Mouse (Mus musculus): ENCODE data around the gene Nudt7. TPM values are rescaled to one million over a fixed set of nuclear protein-coding genes. Genes with fewer than 3 reads are reported as not detected.

The Nudt7 gene
- polyA plus RNA-seq (2017; shearing (Covaris generic)), result 10 to 100 TPM; 18.7 to 19.1 TPM

DNA sequence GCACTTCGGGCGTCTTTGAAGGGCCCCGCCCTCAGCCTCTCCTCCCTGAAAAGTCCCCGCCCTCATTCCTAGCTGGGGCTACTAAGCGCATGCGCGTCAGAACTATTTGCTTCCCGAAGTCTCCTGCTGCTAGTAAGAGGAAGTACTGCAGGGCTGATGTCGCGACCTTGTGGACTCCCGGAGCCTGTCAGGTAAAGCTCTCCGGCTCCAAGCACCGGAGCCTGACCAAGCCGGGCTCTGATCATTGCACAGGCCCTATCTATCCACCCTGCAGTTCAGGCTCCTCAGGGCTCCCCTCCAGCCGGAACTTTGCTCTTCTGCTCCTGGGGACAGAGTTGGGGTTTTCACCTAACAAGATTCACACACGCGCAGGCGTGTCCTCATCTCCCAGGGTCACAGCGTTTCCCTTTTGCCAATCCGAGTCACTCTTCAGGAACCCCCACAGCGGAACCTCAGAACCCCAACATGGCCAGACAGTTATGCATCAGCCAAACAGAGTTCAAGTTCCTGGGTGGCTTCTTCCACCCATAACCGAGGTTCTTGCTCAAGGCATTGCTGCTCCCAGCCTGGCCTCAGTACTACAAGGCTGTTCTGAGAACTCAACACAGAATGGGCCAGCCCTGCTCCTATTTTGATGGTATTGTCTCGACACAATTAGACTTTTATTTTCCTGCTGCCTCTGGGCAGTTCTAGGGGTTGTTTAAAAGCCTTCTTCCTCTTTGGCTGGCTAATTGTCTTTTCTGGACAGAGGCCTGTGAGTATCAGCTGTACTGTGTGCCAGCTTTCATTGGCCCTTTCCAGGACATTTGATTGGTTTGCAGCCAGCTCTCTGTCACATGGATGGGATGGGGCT is at the start of gene Nudt7:
Nudt7 (plus strand) TSS at position 48 of the 853 bp plus-strand sequence.
- peak; percentile 96 for ATAC-seq

DNA sequence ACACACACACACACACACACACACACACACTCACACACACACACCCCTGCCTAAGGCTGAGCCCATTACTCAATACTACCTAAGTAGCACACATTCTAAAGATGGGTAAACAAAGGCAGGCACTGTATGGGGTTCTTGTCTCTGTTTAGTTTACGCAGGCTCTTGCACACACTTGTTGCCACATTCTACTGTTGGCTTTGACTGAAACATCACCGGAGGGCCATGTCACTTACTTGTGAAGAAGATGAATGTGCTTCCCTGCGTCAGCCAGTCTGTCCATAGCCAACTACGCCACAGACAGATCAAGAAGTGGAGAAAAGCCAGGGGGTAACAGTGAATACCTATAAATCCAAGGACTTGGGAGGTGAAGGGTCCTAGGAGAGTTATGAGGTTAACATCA is 45.4 kb upstream of the Nudt7 start:
- no peak for ATAC-seq

GRCm38 (mm10) chr8:114090736-114091135 is 42.6 kb upstream of the Nudt7 start:
- ATAC-seq, result no peak

- ATAC-seq, result no peak
Observed at GRCm38 (mm10) chr8:114093321-114093720, 40.0 kb upstream of the Nudt7 start.

DNA sequence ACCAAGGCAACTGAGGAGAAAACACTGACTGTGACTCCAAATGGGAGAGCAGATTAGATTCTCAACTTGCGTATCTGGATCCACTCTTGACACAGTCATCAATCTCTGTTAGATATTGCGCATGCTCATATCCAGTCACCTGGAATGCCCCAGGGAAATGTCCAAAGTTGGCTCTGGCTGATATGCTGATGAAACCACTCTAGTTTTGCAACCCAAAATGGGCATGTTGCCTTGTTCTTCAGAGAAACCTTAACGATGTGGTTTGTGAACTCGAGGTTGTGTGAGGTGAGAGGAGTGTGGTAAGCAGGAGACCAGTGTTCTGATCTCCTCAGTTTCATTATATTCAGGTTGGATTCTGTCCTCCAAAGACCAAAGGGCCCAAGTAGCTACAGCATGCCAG is 38.8 kb upstream of the Nudt7 start:
- no peak for ATAC-seq

DNA sequence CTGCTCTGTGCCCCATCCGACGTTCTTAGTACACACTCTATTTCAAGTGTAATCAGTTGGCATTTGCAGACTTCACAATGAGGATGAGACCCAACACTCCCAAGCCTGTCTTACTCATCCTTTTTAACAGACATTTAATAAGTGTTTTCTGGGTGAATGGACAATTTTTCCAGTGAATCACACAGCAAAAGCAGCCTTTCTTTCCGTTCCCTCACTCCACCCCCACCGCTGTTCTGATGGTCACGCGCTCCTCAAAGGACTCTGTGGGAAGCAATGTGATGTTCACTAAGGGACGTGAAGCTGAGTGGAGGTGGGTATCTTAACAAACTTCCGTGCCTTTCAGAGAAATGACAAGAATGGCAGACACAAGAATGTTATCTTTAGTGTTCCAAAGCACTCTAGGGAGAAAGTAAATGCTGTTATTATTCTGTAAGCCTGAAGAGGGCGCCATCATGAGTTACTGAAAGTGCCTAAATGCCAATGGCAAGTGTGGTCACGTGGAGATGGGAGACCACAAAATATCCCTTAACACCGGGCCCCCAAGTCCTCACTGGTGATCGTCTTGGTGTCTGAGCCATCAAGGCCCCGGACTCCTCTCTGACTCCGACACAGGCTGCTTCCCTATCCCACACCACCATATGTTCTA is 32.7 kb upstream of the Nudt7 start:
- ATAC-seq, result no peak

DNA sequence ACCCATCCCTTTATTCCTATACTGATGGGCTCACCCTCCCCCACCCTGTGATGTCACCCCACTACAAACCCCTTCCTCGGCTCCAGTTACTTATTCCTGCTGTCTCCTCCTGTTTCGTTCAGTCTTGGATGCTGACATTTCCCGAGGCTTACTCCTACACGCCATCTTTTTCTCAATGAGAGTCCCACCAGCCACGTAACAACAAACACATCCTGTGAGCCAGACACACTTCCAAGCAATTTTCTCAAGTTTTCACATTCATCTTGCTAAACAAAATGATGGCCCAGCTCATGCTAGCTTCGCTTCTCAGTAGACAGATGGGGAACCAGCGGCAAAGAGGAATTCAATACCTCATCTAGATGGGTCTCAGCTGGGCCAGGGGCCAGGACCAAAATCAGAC is 30.0 kb upstream of the Nudt7 start:
- ATAC-seq, result no peak

- no peak for ATAC-seq
Observed at GRCm38 (mm10) chr8:114105971-114106370, 27.4 kb upstream of the Nudt7 start.

DNA sequence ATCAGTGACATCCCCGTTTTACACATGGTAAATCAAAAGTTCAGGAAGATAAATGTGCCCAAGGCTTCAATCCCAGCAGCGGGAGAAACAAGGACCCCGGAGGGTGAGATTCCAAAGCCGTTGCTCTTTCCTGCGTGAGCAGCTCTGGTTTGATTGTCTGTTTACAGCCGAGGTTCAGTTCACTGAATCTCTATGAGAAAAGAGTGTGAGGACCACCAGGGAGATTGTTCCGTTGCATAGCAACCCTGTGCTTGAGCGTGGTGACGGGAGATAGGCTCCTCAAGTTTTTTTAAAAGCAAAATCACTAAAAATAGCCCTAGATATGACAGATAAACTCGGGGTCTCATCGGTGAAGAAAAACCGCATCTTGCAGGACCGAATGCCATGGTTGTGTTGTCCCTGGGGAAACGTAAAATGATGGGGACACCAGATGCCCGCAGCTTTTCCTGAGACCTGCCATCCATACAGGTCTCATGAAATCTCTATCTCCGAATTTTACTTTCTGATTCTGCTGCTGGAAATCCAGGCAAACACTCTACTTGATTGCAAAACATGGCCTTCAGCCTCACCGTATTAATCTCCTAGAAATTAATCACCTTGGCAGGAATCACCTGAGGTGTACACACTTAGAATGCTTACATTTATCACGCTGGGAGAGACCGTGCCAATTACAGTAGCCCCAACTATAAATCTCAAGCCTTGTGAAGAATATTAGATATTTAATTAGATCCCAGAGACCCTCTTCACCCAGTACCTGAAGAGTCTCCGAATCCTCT is 23.8 kb upstream of the Nudt7 start:
- ATAC-seq, result no peak

DNA sequence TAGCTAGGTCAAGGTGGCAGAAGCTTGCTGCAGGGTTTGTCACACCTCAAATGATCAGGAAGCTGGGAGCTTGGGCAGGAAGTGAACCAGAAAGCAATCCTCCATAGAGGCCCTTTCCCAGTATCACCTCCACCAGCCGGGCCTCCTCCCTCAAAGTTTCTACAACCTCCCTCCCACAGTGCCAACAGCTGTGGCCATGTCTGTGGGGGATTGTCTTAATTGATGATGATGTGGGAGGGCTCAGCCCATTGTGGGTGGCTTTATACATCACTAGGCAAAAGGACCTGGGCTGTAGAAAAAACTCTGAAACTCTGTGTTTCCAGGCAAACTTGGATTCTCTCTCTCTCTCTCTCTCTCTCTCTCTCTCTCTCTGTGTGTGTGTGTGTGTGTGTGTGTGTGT is 18.3 kb upstream of the Nudt7 start:
- ATAC-seq, result no peak

DNA sequence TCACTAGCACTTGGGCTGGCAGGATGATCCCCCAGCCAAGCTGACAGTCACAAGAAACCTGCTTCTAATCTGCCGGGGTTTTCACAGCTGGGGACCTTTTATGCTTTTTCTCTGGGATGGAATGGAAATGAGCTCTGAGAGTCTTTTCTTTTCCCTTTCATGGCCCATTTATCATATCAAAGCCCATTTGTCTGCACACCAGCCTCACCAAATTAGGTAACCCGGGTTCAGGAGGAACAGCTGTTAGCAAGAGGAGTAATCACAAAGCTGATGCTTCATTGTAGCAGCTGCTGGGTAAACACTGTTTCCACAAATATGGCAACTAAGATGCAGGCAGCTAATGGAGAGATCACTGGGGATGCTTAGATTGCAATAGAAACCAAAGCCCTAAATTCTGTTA is 17.3 kb upstream of the Nudt7 start:
- no peak for ATAC-seq

DNA sequence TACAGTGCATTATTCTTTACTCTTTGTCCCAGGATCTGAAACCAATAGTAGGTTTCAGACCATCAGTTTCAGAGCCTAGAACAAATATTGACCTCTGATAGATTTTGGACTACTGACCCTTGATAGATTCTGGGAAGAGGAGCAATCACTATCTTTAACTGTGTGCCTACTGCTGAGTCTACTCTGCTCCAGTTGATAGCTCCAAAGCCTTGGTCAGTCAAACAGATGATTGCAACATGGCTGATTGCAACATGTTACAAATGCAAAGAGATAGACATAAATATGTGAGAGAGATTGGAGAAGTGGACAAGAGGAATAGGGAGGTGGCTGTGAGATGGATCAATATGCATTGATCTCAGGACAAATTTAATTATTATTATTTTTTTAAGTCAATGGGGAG is 15.9 kb upstream of the Nudt7 start:
- ATAC-seq, result no peak

DNA sequence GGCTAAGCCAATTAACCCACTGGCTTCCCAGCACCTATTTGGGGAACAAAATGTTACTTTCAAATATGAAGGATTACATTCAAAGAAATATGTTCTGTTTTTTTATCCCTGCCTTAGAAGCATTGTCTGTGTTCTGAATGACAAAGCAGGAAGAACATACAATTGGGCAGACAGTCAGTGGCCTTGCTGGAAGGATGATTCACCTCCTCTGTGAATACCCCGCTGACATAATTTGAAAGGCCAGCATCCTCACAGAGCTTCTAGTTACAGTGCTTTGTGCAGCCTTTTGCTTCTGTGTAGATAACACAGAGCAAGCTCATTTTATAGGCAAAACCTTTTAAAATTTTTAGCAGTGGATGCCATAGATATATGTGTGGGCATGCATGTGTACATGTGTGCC is 11.6 kb upstream of the Nudt7 start:
- ATAC-seq, result no peak

DNA sequence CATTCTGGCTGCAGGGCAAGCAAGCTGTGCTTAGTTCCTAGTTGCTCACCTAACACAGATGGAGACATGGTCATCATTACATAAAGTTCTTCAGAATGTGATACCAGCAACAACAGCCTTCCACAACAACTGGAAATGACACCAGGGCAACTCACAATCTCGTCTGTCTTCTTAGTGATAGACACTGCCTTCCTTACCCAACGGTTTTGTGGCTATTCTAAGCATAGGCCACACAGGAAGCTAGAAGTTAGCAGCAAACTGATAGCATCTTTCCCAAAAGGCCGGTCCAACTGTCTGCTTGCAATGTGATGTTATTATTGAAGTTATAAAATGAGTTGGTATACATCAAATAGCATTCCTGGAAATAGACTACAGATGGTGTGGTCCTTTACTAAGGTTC is 9.7 kb upstream of the Nudt7 start:
- no peak for ATAC-seq

- no peak for ATAC-seq
Observed at GRCm38 (mm10) chr8:114124084-114124750, 9.1 kb upstream of the Nudt7 start.

GRCm38 (mm10) chr8:114130838-114131237 is 2.5 kb upstream of the Nudt7 start:
- ATAC-seq, result no peak

DNA sequence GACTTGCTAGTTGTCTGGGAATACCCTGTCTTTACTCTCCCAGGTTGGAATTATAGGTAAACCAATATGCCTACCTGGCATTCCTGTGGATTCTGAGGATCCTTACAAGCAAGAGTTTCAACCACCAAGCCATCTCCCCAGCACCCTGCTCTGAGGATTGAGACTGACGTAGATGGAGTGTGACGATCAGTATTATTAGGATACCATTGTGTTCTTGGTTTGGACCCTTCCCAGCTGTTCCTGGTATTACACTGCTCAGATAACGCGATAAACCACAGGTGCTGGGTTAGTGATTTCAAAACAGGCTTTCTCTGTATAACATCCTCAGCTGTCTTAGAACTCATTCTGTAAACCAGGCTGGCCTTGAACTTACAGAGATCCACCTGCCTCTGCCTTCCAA is 1.9 kb upstream of the Nudt7 start:
- ATAC-seq, result no peak

GRCm38 (mm10) chr8:114133050-114133509 is 277 bp upstream of the Nudt7 start:
- no peak for ATAC-seq

DNA sequence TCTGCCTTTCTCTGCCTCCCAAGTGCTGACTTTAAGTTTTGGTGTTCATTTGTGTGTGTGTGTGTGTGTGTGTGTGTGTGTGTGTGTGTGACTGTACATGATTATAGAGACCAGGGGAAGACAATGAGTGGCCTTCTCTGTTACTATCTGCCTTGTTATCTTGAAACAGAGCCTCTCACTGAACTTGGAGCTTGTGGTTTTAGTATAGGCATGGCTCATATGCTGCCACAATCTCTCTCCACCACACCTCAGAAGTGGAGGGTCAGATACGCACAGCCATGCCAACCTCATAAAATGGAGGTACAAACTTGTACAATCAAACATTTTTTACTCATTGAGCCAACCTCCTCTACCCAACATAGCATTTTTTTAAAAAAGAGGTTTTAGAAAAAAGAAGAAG is 3.4 kb downstream of the Nudt7 start:
- no peak for ATAC-seq

DNA sequence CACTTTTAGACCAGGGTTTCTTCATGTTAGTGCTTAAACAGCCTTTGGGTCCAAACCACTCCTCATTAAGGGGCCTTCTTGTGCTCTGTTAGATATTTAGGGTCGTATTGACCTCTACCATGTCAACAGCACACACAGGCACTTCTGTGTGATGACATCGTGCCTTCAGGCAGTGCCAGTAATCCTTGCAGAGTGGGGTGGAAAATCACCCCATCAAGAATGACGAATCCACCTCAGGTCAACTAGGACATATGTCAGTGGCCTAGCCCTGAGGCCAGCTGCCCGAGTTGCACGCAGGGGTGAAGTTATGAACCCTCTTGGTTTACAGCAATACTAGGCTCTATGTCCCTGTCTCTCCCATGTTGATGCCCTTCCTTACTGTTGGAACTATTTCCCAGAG is 3.8 kb downstream of the Nudt7 start:
- ATAC-seq, result no peak

- ATAC-seq, result no peak
Observed at GRCm38 (mm10) chr8:114140437-114140836, 7.1 kb downstream of the Nudt7 start.

GRCm38 (mm10) chr8:114142199-114142598 is 8.8 kb downstream of the Nudt7 start:
- no peak for ATAC-seq
